Mouse (Mus musculus) retina, postnatal 1 day (tissue): ENCODE results near the gene Rprd1b.

ENCODE experiments used
- DNase-seq: peaks from one replicate; pipeline ENCODE4 v3.0.0-alpha.2; 2012

Rprd1b gene

DNA sequence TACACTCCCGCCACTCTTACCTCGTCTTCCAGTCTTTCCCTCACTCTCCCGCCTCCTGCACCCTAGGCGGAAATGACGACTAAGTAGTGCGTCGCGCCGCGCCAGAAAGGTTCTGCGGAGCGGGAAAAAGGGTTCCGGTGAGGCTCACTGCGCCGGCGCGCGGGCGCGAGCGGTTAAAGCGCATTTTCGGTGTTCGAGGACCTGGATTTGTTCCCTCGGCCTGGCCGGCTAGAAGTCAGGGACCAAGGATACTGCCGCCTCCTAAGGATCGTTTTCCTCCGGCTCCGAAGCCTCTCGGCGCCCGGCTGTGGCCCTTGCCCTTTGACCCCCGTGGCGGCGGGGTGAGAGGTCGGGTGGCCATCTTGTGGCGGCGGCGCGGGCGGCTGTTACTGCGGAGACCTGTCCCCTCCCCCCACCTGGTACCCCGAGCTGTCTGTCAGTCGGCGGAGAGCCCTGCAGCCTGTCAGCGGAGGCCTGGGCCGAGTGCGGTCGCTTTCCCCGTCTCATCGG lies at the start of gene Rprd1b, which contains the start of gene Tti1:
Gene Rprd1b, plus strand, starts transcription at position 144 of the 510 bp plus-strand sequence.
Gene Tti1, minus strand, starts transcription at position 80 of the 510 bp plus-strand sequence.
- DNase-seq = peak; percentile 98

DNA sequence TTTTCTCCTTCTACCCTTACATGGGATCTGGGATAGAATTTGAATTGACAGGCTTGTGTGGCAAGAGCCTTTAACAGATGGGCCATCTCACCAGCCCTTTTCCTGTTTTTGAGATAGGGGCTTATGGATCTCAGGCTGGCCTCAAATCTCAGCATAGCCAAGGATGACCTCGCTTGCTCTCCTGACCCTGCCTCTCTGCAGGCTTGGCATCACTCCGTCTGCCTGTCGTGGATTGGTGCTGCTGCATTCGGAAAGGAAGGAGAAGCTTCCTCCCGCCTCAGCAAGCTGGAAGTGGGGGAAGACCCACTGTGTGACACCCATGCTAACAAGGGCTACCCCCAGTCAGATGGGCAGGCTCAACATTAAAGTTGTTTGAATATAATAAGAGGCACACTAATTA lies 49.1 kb upstream of the Rprd1b start:
- no peak for DNase-seq

DNA sequence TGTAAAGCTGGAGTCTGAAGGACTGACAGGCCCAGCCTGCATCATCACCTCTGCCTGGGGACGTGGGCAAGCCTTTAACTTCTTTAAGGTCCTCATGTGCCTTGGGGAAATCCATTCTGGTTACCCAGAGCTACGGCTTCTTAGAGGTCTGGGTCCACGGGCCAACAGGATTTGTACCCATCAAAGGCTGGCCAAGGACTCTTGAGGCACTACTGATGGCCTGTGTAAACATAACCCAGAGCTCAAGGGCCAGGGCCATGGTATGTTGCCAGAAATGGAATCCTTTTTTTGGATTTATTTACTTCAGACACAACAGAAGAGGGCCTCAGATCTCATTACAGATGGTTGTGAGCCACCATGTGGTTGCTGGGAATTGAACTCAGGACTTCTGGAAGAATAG lies 45.6 kb upstream of the Rprd1b start:
- no peak for DNase-seq

DNA sequence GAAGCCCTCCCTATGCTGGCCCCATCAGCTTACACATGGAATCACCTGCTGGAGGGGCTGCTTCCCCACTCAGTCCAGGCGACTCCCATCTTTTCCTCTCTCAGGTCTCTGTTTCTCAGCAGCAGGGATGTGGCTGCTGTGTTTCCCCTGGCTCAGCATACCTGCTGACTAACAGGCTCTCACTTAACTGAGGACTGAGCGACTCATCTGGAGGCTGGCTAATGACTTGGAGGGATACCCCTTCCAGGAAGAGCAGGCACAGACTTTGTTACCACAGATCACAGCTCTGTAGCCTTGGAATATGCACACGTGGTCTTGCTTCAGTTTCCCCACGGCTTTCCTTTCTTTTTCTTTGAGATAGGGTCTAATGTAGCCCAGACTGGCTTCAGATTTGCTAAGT lies 45.0 kb upstream of the Rprd1b start:
- DNase-seq = no peak

DNA sequence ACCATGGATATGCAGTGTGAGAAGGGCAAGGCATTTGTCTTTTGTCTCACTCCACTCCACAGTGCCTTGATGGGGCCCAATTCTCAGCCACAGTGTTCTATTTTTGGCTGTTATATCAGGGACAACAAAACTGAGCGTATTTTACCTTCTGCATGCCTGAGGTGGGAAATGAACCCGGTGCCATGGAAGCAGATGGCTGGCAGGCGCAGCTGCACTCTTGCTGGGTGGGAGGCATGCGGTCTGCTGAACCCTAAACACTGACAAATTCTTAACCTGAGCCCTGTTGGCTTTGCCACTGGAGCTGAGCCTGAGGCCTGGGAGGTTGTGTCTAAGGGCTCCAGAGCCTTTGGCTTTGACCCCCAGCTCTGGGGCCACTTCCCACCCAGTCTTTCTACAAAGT lies 42.7 kb upstream of the Rprd1b start:
- no peak for DNase-seq

DNA sequence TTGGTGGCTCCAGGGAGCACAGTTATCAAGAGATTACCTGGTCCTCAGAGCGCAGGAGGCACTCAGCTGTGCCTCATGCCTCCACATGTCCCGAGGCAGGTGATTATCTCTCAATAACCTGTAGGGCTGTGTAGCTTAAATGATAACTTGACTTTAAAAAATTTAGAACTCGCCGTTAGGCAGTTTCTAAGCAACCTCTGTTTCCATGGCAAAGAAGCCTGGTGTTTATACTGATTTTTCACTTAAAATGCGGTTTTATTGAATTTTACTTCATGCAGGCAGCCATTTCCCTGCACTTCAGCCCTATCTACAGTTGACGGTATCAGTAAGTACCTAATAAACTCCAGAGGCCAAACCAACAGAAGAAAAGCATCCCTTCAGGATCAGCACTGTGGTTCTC lies 42.1 kb upstream of the Rprd1b start:
- DNase-seq = no peak

DNA sequence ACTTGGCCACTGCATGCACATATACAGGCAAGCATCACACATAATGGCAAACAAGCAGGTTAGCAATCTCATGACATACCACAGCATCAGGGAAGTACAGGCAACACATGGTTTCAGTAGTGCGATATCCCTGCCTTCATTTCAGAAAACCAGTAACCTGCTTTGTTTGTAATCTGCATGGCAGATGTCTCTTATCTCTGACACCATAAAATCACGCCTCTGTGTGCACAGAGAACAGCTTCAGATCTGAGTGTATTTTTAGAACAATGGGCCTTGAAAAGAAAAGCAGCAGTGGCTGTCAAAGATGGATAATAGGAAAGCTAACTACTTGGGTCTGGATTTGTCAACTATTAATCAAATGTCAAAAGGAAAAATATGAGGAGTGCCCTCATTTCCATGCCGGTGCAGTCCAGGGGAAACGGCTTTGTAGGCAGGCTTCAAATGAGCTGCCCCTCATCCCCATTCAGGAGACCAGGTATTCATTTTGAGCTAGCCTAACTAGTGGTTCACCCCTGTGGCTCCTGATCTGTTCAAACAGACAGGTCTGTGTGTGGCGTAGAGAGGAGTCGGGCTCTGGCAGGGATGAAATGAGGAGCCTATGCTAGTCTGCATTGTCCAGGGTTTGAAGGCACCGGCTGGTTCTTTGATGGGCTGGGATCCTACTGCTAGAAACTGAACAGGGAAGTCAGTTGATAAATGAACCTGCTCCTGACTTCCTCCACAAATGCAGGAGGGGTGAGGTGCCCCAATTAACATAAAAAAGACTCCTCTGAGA lies 39.7 kb upstream of the Rprd1b start:
- DNase-seq = no peak

DNA sequence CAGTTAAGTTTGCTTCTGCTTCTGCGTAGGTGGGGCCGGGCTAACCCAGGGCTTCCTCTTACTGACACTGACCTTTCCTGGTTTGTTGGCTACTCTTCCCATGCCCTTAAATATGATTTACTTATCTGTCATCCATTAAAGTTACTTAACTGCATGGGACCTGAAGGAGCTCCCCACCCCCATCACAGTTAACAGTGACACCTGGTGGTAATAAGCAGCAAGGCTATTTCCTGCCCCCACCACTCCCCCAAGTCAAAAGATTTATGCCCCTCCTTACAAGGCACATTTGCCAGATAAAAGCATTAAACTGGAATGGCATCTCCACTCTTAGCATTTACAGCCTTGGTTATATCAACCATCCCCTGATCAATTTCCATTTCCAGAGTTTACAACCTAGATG lies 38.4 kb upstream of the Rprd1b start:
- DNase-seq = no peak

DNA sequence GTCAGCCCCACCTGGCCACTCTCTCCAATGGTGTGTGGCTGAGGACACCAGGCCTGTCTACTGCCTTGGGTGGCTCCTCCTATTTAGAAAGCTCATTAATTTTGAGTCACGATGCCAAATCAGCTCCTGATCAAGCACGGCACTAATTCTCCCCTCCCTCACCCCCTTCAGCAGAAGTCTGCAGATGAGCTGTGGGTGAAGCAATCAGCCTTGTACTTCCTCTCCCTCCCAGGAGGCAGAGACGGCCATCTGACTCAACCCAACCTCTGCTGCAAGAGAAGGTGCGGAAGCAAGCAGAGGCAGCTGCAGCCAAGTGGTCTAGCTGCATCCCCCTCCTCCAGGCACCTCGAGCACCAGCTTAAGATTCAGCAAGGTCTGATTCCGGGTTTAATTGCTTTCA lies 37.3 kb upstream of the Rprd1b start:
- DNase-seq = no peak

DNA sequence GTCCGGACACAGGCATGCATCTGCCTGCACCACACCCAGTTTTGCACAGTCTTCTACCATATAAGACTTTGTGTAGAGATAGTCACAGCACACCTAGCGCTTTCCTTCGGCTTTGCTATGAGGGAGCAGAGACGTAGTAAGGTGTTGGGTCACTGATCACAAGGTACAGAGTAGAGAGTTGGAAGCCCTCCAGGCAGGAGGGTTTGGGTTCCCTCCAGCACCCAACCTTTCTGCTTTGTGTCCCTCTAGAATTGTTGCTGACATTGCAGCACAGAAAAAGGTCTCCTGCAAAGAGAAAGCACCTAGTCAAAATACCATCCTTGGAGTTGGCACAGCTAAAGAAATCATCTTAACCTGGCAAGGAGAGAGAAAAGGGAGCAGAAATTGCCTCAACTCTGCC lies 35.8 kb upstream of the Rprd1b start:
- DNase-seq = no peak

DNA sequence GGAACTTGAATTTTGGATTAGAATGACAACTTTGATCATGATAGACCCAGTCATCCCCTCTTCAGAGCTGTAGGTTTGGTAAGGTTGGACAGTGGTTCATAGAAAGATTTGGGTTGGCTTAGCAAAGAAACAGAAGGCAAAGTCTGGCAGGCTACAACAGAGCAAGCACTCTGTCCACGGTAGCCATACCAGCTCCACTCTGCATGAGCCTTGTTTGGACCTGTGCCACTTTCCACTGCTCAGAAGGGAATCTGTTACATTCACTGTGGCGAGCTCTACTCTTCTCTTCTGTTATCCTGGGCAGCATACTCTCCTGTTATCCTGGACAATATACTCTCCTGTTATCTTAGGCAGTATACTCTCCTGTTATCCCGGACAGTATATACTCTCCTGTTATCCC lies 29.5 kb upstream of the Rprd1b start:
- no peak for DNase-seq

DNA sequence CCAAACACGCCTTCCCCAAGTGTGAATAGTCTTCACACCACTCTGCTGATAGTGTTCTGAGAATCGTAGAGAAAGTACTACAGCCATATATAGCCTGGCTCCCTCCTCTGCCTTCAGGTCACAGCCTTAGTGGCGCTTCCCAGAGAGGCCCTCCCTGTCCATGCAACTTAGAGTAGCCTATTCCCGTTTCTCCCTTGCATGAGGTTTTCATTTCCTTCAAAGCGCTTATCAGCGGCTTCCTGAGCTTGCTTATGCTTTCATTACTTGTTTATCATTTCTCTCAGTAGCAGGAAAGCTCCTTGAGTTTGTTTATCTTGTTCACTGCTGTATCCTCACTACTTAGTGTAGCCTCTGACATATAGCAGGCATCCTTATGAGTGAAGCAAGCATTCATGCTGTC lies 23.7 kb upstream of the Rprd1b start:
- DNase-seq = no peak

DNA sequence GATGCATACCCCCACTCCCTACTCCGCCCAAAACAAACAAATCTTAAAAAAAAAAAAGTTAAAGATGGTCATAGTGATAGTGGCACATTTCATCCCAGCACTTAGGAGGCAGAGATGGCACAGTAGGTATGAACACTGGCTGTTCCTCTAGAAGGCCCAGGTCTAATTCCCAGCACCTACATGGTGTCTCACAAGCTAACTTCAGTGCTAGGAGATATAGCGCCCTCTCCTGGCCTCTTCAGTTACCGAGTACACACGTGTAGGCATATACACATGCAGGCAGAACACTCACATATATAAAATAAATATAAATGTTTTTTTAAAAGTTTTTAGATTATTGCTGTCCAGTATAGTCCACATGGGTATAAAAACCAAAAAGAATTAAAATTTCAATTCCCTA lies 22.7 kb upstream of the Rprd1b start:
- no peak for DNase-seq

DNA sequence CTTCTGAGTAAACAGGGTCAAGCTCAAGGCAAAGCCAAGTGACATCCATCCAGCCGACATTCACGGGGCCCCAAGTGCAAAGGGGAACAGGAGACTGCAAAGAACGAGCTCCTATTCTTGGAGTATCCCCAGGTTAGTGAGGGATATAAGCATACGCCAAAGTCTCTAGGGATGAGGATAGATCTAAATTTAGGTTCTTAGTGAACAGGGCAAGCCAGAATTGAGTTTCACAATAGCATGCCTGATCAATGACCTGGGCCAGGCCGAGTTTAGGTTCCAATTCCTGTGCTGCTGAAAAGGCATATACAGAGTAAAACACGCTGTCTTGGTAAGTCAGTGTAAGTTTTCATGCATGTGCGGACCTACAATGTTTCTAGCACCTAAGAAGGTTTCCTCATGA lies 18.9 kb upstream of the Rprd1b start:
- DNase-seq = no peak

DNA sequence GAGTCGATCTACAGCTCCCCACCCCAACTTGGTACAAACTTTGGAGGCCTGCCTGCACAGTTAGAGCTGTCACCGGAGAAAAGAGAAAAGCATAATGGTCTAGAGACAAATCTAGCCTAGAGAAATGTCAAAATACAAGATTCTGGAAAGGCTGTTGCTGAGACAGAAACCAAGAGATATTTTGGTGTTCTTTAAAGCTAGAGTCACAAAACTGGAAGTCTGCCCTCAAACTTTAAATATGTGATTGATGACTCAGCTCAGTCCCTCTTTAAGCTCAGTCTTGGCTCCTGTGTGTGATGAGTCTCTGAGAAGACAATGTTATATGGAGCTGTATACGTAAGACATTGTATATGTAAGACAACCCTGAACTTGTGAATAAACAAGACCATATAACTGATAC lies 15.7 kb upstream of the Rprd1b start:
- DNase-seq = no peak

DNA sequence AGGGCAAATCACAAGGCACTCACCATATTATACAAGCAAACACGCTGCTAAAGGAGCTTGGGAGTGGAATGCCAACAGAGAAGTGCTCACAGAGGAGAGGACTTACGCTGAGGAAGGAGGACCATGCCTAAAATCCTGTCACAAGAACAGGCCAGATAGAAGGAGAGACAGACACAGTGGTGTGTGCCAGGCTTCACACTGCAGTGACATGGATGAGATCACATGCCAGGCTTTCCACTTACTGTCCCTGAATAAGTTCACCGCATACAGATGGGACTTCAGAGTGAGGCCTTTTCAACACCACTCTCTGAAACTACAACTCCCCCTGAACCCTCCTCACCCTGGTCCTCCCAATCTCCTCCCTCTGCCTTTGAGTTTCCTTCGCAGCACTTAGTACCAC lies 11.0 kb upstream of the Rprd1b start:
- DNase-seq = no peak

DNA sequence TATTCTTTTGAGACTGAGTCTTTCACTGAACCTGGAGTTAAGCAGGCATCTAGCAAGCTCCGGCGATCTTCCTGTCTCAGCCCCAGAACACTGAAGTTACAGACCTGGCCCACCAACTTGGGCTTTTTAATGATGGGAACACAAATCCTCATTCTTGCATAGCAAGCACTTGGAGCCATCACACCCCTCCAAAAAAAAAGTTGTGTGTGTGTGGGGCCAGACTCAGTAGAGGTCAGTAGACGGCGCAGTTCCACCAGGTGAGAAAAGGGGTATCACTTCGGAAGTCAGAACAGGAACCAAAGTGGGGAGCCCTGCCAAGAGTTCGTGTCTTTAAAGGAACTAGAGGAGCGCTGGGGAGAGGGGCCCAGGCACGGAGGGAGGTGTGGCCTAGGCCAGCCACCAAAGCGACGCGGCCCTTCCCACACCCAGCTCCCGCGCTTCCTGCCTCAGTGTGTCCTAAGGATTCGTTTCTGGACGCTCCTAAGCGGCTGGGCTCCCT lies 393 bp upstream of the Rprd1b start:
- no peak for DNase-seq

DNA sequence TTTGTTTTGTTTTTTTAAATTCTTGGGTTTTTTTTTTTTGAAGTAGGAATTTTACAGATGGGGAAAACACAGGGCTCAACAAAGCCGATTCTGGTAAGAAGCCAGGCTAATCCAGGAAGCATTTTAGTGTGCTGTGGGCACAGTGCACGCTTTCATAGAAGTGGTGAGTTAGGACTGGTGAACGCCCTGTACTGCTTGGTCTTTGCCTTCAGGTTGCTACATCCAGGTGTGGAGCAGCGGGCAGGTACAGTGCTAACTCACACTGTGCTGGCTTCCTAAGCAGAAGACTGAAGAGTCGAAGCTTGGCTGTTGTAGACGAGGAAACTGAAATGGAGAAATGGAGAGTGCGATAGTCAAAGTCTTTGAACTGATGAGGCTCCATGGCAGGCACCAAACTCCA lies 1.7 kb downstream of the Rprd1b start:
- no peak for DNase-seq

DNA sequence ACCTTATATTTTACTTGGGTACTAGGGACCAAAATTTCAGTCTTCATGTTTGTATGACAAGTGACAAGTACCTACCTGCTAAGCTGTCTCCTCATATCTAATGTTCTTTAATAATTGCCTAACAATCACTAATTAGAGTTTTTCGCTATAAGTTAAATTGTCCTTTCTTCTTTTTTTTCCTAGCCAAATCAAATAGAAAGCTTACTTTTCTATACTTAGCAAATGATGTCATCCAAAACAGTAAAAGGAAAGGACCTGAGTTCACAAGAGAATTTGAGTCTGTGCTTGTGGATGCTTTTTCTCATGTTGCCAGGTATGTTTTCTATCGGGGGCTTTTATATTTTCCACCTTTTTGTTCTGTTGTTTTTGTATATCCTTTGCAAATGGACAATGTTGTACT lies 7.5 kb downstream of the Rprd1b start:
- no peak for DNase-seq

DNA sequence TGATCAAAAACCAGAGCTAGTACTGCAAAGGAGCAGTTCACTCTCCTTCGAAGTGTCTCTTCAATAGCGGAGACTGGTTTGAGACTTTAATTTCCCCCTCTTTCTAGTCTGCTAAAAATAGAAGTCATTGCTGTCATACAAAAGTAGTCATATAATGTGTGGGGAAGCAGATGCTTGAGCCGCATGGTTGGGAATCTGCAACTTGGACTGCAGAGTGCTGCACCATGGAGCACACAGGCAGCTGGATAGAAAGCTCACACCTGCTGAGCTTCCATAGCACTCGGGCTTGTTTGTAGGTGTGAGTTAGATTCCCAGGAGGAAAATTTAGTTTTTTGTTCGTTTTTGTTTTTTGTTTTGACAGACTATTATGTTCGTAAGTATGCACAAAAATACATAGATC lies 8.1 kb downstream of the Rprd1b start:
- no peak for DNase-seq

DNA sequence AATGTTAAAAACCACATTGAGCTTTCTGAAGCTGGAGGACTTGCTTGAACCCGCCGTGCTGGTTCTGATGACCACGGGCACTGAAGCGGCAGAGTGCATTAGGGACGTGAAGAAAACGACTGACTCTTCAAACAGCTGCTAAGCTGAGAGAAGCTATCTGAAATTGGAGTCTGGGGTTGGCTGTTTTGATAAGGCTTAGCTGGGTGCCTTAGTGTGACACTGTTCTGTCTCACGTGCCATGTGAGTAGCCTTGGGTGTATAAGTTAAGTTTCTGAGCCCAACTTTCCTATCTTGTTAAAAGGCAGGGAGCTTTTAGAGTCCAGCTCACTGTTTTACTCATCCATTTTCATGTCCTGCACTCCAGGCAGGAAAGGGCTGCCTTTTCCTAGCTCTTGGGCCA lies 8.7 kb downstream of the Rprd1b start:
- no peak for DNase-seq

DNA sequence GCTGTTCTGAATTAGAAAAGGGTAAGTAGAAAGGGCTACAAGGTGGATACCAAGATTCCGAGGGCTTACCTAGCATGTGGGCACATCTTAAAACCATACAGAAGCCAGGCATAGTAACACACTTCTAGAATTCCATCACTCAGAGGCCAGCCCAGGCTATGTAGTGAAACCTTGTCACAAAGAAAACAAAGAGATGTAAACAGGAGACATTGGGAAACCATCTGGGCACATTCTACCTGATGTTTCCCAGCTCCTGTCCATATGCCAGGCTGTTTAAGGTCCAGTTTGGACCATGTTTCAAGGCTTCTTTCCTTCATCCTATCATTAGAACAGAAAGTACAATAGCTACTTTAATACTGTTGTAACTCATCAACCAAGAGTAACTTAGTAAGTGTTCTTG lies 9.3 kb downstream of the Rprd1b start:
- no peak for DNase-seq

DNA sequence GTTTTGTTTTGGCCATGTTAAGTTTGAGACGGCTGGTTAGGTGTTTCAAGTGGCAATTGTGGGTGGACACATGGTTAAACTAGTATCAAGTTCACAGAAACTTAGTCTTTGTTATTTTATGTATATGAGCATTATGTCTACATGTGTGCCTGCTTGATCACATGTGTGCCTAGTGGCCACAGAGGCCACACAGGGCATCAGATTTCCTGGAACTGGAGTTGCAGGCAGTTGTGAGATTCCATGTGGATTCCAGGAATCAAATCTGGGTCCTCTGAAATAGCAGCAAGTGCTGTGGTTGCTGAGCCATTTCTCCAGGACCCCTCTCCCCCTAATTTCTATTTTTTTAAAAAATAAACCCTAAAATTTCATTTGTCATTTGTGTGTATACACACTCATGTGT lies 11.4 kb downstream of the Rprd1b start:
- DNase-seq = no peak

DNA sequence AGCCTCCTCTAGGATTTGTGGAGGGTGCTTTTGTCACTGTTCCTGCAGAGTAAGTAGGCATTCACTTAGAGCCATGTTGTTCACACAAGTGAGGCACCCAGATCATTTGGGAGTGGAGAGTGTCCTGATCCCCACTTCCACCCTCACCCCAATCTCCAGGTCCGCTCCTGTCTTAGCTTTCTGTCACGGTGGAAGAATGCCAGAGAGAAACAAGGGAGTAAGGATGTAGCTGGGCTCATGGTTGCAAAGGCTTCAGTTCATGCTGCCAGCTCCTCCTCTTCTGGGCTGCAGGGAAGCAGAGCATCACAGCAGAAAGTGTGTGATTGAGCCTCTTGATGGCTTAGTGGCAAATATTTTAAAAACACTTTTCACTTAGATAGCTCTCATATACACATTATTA lies 12.1 kb downstream of the Rprd1b start:
- DNase-seq = no peak

DNA sequence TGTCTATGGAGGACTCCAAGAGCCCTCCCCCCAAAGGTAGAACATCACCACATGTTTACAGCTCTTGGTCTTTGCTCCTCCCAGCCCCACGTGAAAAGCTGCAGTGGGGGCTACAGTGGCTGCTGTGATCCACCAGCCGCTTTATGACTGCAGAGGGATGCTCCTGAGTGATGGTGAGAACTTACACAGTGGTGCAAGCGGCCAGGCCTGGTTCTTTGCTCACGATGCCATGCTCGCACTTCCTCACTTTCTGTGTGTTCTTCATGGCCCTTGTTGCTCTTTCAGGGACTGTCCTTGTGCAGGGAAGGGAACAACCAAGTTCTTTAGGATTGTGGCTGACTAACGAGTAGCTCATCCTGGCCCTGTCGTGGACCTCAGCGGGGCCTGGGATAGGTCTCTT lies 15.2 kb downstream of the Rprd1b start:
- DNase-seq = no peak
